Mouse (Mus musculus) olfactory bulb, adult 2 months (tissue): ENCODE data around the gene Gm13272. TPM values are rescaled to one million over a fixed set of nuclear protein-coding genes. Genes with fewer than 3 reads are reported as not detected.
A peak's percentile ranks its signal among the peaks of the same experiment; 100 is the strongest.
"Not testable (repeated sequence)": the region's sequence is repeated elsewhere in the genome, so short reads cannot be mapped to it uniquely, and the experiment has no call there.

Source experiments
- H3K27ac ChIP-seq: fragments of 200-500 bp; 2 replicates; pipeline ENCODE4 v1.5.1; 2012; ENCODE audit warnings: low read depth, low read length; ENCODE audit not compliant: insufficient read depth
- H3K4me1 ChIP-seq: fragments of 200-500 bp; 2 replicates; pipeline ENCODE4 v1.6.1; 2012; ENCODE audit warnings: low read length; ENCODE audit not compliant: control insufficient read depth, insufficient read depth
- H3K4me3 ChIP-seq: fragments of 200-500 bp; 2 replicates; pipeline ENCODE4 v1.5.1; 2012; ENCODE audit warnings: mild to moderate bottlenecking, low read depth, low read length, moderate library complexity; ENCODE audit not compliant: insufficient read depth
- CTCF ChIP-seq: fragments of 200-500 bp; IDR thresholded peaks from 2 replicates; pipeline ENCODE4 v1.5.1; 2012; ENCODE audit warnings: low read depth, mild to moderate bottlenecking, low read length, moderate library complexity; ENCODE audit not compliant: insufficient read depth
- POLR2A ChIP-seq: fragments of 200-500 bp; IDR thresholded peaks from 2 replicates; pipeline ENCODE4 v1.6.1; 2012; ENCODE audit warnings: mild to moderate bottlenecking, low read depth, low read length, moderate library complexity; ENCODE audit not compliant: insufficient read depth
- WGBS: fragments of 180-500 bp; shearing (Covaris S2); methylation state at CpG from one replicate; pipeline ENCODE4 v1.1.7; 2018; 5-methylcytosine and 5-hydroxymethylcytosine counted together
- polyA plus RNA-seq: library from polyadenylated mRNA; stranded (reverse); fragments of >200 nt; gene quantifications from 2 replicates; pipeline ENCODE4 v1.2.4, GENCODE M21; 2012; ENCODE audit warnings: low replicate concordance; ENCODE audit not compliant: missing spikeins, insufficient read depth, insufficient read length

The Gm13272 gene
- polyA plus RNA-seq, 1 experiment, result not detected

DNA sequence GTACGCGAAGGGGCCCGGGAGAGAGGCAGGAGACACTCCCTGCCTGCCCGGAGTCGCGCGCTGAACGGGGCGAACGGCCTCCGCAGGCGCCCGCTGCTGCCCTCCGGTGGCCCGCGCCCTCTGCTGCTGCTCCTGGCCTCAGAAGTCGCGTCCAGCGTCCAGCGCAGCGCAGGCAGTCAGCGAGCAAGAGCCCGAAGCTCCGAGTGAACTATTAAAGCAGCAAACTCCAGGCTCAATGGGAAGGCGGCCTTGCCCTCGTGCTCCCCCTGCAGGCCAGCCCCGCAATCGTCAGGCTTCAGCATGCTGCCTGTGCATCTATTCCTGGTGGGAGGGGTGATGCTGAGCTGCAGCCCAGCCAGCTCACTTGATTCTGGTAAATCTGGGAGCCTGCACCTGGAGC is 11.6 kb downstream of the Gm13272 start, which contains the start of gene Gm13278:
Gm13278 (plus strand) TSS at position 301 of the 400 bp plus-strand sequence.
- H3K27ac ChIP-seq, H3K4me1 ChIP-seq, H3K4me3 ChIP-seq: not testable (repeated sequence)
- WGBS, result no CpG with 5 or more reads among the region's 28 CpGs

GRCm38 (mm10) chr4:88793936-88794675 is 14.5 kb downstream of the Gm13272 start, which contains the start of gene Gm13275:
TSS of gene Gm13275 (plus strand) at chr4:88794487.
- under 1% methylated on average over 14 of the region's 52 CpGs for WGBS
- not testable (repeated sequence) for H3K27ac ChIP-seq, H3K4me3 ChIP-seq, H3K4me1 ChIP-seq

- H3K27ac ChIP-seq, H3K4me3 ChIP-seq, H3K4me1 ChIP-seq: not testable (repeated sequence)
- no CpG with 5 or more reads among the region's 28 CpGs for WGBS
These were observed 17.4 kb downstream of the Gm13272 start, which contains the start of gene Gm13279 for GRCm38 (mm10) chr4:88797097-88797496. TSS of gene Gm13279 (plus strand) at chr4:88797397.

DNA sequence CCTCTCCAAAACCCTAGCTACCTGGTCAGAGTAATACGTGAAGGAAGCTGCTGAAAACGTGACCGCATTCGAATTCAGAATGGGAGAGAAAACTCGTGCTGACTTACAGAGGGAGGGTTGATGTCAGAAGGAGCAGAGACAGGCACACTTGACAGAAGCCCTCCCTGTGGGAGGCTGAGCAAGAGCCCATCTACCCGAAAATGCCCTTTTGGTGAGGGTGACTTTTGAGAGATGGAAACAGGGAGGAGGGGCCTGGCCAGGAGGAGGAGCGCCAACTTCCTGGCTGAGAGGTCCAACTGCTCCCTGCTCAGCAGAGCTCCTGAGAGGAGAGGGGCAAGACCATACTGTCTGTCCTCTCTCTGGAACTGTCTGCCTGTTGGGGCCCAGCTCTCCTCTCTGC is 19.7 kb downstream of the Gm13272 start, which contains the start of gene Gm13285:
Gm13285 (plus strand) TSS at position 301 of the 400 bp plus-strand sequence.
- H3K4me3 ChIP-seq, H3K27ac ChIP-seq, H3K4me1 ChIP-seq: not testable (repeated sequence)
- 23% methylated on average over 6 of the region's 7 CpGs for WGBS

DNA sequence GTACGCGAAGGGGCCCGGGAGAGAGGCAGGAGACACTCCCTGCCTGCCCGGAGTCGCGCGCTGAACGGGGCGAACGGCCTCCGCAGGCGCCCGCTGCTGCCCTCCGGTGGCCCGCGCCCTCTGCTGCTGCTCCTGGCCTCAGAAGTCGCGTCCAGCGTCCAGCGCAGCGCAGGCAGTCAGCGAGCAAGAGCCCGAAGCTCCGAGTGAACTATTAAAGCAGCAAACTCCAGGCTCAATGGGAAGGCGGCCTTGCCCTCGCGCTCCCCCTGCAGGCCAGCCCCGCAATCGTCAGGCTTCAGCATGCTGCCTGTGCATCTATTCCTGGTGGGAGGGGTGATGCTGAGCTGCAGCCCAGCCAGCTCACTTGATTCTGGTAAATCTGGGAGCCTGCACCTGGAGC is 23.3 kb downstream of the Gm13272 start, which contains the start of gene Gm13287:
Gm13287 (plus strand) TSS at position 301 of the 400 bp plus-strand sequence.
- no CpG with 5 or more reads among the region's 29 CpGs for WGBS
- H3K27ac ChIP-seq, H3K4me1 ChIP-seq, H3K4me3 ChIP-seq: not testable (repeated sequence)

DNA sequence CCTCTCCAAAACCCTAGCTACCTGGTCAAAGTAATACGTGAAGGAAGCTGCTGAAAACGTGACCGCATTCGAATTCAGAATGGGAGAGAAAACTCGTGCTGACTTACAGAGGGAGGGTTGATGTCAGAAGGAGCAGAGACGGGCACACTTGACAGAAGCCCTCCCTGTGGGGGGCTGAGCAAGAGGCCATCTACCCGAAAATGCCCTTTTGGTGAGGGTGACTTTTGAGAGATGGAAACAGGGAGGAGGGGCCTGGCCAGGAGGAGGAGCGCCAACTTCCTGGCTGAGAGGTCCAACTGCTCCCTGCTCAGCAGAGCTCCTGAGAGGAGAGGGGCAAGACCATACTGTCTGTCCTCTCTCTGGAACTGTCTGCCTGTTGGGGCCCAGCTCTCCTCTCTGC is 25.6 kb downstream of the Gm13272 start, which contains the start of gene Gm13288:
Gm13288 (plus strand) TSS at position 301 of the 400 bp plus-strand sequence.
- not testable (repeated sequence) for H3K27ac ChIP-seq, H3K4me1 ChIP-seq
- peak within 1 kb of the TSS; percentile 39 for H3K4me3 ChIP-seq
- WGBS, result no CpG with 5 or more reads among the region's 8 CpGs

DNA sequence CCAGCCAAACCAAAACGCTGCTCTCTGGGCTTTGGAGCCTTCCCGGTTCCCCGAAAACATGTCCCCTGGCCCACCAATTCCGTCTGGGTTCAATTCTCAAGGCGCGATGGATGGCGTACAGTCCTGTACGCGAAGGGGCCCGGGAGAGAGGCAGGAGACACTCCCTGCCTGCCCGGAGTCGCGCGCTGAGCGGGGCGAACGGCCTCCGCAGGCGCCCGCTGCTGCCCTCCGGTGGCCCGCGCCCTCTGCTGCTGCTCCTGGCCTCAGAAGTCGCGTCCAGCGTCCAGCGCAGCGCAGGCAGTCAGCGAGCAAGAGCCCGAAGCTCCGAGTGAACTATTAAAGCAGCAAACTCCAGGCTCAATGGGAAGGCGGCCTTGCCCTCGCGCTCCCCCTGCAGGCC is 26.1 kb downstream of the Gm13272 start:
- H3K4me3 ChIP-seq, result peak overlapping the region; percentile 39
- WGBS, result 0% methylated on average over 16 of the region's 34 CpGs
- H3K4me1 ChIP-seq, result not testable (repeated sequence)

GRCm38 (mm10) chr4:88815928-88816327 is 36.3 kb downstream of the Gm13272 start, which contains the start of gene Ifna7:
TSS of gene Ifna7 (plus strand) at chr4:88816228.
- H3K4me3 ChIP-seq, result no peak within 1 kb of the TSS
- WGBS, result 72% methylated on average over 3 of the region's 3 CpGs
- H3K4me1 ChIP-seq, result no peaks in the 10 kb centered on the region
- TF ChIP-seq CTCF, result no peak
- TF ChIP-seq POLR2A, result no peak
- no peak within 1 kb of the TSS for H3K27ac ChIP-seq

More for the DNA sequence above, 26.1 kb downstream of the Gm13272 start:
- not testable (repeated sequence) for H3K27ac ChIP-seq

DNA sequence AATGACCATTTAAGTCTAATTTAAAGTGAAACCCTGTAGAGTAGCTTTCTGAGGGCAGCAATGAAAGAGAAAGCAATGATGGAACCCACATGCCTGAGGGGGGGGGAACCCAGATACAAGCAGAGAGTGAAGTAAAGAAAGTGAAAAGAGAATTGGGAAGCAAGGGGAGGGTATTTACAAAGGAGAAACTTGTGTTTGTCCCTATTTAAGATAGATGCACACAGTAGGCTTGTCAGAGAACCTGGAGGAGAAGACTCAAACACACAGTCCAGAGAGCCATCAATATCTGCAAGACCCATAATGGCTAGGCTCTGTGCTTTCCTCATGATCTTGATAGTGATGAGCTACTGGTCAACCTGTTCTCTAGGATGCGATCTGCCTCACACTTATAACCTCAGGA is 40.0 kb downstream of the Gm13272 start, which contains the start of gene Ifna11:
Ifna11 (plus strand) TSS at position 301 of the 400 bp plus-strand sequence.
- Histone ChIP-seq H3K27ac (no peak within 1 kb of the TSS), H3K4me3 (no peak within 1 kb of the TSS), H3K4me1 (no peaks in the 10 kb centered on the region)
- no peak for TF ChIP-seq POLR2A
- TF ChIP-seq CTCF, result no peak
- WGBS, result 89% methylated on average over 1 of the region's 1 CpGs

DNA sequence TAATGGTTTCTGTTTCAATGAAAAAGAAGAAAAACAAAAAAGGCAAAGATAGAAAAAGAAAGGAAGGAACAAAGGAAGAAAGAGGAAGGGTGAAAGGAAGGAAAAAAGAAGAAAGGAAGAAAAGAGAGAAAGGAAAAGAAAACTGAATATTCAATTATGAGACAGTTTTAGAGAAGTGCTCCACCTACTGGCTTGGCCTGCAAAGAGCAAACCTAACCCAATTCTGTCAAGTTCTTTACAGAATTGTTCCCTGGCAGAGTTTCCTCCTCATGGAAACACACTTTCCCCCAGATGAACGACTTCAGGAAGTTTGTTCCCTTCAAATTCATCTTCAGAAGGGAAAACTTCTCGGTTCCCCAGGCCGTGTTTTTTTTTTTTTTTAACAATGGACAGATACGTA is 43.3 kb downstream of the Gm13272 start:
- no peak overlapping the region for H3K27ac ChIP-seq
- H3K4me3 ChIP-seq, result no peak overlapping the region
- H3K4me1 ChIP-seq, result no peaks in the 10 kb centered on the region
- WGBS, result 26% methylated on average over 4 of the region's 4 CpGs
- TF ChIP-seq CTCF (no peak), POLR2A (no peak)

DNA sequence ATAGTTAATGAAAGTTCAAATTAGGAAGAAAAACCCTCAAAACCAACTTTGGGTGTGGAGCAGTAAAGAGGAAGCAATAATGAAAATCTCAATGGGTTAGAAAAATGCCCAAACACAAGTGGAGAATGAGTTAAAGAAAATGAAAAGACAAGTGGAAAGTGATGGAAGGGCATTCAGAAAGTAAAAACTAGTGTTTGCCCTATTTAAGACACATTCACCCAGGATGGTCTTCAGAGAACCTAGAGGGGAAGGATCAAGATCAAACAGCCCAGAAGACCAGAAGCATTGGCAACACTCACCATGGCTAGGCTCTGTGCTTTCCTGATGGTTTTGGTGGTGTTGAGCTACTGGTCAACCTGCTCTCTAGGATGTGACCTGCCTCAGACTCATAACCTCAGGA is 47.5 kb downstream of the Gm13272 start, which contains the start of gene Ifna6:
Ifna6 (plus strand) TSS at position 301 of the 400 bp plus-strand sequence.
- not testable (repeated sequence) for H3K4me3 ChIP-seq, H3K4me1 ChIP-seq, H3K27ac ChIP-seq
